15 mouse cellular contexts compared by ENCODE assay signal in the genomic region with DNA sequence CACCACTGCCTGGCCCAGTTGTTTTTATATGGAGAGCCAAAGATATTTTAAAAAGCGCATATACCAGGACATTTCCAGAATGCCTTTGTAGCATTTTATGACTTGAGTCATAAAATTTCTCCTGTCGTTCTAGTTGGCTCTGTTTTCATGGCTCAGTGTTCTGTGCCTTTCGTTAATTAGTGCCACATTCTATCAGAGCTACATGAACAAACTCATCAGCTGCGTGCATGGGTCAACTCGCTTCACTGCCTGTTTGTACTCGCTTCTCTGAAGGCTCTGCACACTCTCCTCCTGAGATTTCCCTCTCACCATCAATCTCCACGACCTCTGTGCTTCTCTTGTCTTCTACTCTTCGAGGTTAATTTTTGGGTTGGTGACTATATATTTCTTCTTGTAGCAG. TPM values are rescaled to one million over a fixed set of nuclear protein-coding genes. Genes with fewer than 3 reads are reported as not detected.
A peak's percentile ranks its signal among the peaks of the same experiment; 100 is the strongest.
DNase-seq lines count a peak whose midpoint lies in the region; ATAC-seq lines count a peak whose summit lies in the region.
"Had no signal": no experiment of that assay in that cellular context is flagged by ENCODE, and none has a peak within 500 bp of the region (broad histone marks: within the 10 kb centered on the region; RNA-seq: fewer than 3 reads in every experiment).

No protein-coding gene starts in this region.

- no peak overlapping the region for H3K9ac ChIP-seq in hindbrain, embryonic 12.5 days
- H3K9ac ChIP-seq: liver, embryonic 13.5 days had no signal

- H3K27me3 ChIP-seq in hindbrain, embryonic 12.5 days, result no peaks in the 10 kb centered on the region
- H3K27me3 ChIP-seq in hindbrain, embryonic 10.5 days (ENCODE audit: insufficient read depth, poor library complexity, severe bottlenecking), result no peaks in the 10 kb centered on the region
- H3K27me3 ChIP-seq: liver, embryonic 13.5 days had no signal

- 0 out of 2 replicates have a peak overlapping the region, but pooled peaks have one; percentile 60 for H3K27ac ChIP-seq in hindbrain, embryonic 12.5 days
- H3K27ac ChIP-seq in hindbrain, embryonic 10.5 days, result no peak overlapping the region
- H3K27ac ChIP-seq: liver, embryonic 13.5 days had no signal

- H3K36me3 ChIP-seq in hindbrain, embryonic 12.5 days, result no peaks in the 10 kb centered on the region
- H3K36me3 ChIP-seq in hindbrain, embryonic 10.5 days, result no peaks in the 10 kb centered on the region
- H3K36me3 ChIP-seq: G1E; liver, embryonic 13.5 days had no signal

- H3K4me1 ChIP-seq in hindbrain, embryonic 12.5 days, result peaks cover 13% of the 10 kb centered on the region
- H3K4me1 ChIP-seq in hindbrain, embryonic 10.5 days (replicated peaks), result peaks cover 14% of the 10 kb centered on the region
- H3K4me1 ChIP-seq: liver, embryonic 13.5 days had no signal

- 77% methylated on average over 8 of the region's 8 CpGs for WGBS in hindbrain, embryonic 12.5 days
- 85% methylated on average over 8 of the region's 8 CpGs for WGBS in hindbrain, embryonic 10.5 days

- DNase-seq in hindbrain, embryonic 10.5 days (ENCODE audit: low spot score), result no peak
- DNase-seq in urinary bladder, postnatal 14 days (ENCODE audit: low spot score), result peak; percentile 35
- DNase-seq in urinary bladder, adult 2 months (ENCODE audit: low spot score), result no peak
- DNase-seq in kidney, postnatal 36 days, result peak; percentile 10 to 30
- DNase-seq in c-Kit-positive CD71-positive TER-119-positive erythroid progenitor cells, embryonic 14.5 days (ENCODE audit: low spot score), result no peak
- DNase-seq in adrenal gland, postnatal 4 days (ENCODE audit: low spot score in 2 of 2), result no peak
- no peak for DNase-seq in thymus, postnatal 25 days
- DNase-seq: B cell, adult 2 months; gastrocnemius, postnatal 25 days; liver, embryonic 13.5 days; lung, postnatal 36 days had no signal

- no peak overlapping the region for H3K4me3 ChIP-seq in hindbrain, embryonic 12.5 days
- H3K4me3 ChIP-seq in hindbrain, embryonic 10.5 days, result no peak overlapping the region
- H3K4me3 ChIP-seq: liver, embryonic 13.5 days; myocyte had no signal

- no peaks in the 10 kb centered on the region for H3K9me3 ChIP-seq in hindbrain, embryonic 12.5 days (replicated peaks)
- no peaks in the 10 kb centered on the region for H3K9me3 ChIP-seq in hindbrain, embryonic 10.5 days
- H3K9me3 ChIP-seq: liver, embryonic 13.5 days had no signal

- no peak overlapping the region for H3K4me2 ChIP-seq in hindbrain, embryonic 12.5 days (replicated peaks)
- H3K4me2 ChIP-seq: liver, embryonic 13.5 days had no signal

- ATAC-seq in hindbrain, embryonic 12.5 days (ENCODE audit: low FRiP score), result no peak
- ATAC-seq: intestine, embryonic 16.5 days had no signal

RNA-seq across cellular contexts. Expression of gene Ranbp6, which starts 30.2 kb away (rescaled TPM):
- 41.8 and 45.9 TPM in 2 replicates for polyA plus RNA-seq in hindbrain, embryonic 12.5 days (2016; fragmentation: Nextera tagmentation; extraction: Ambion mirVana)
- polyA plus RNA-seq in hindbrain, embryonic 10.5 days (2016; fragmentation: Nextera tagmentation; extraction: Ambion mirVana), result 24.7 and 26.1 TPM in 2 replicates
- polyA plus RNA-seq in urinary bladder, adult 2 months (2012; rRNA removed), result 10.4 and 10.6 TPM in 2 replicates
- 10 to 100 TPM; 17.0 to 17.3 TPM for total RNA-seq in adrenal gland, postnatal 4 days (2021)

RNA-seq across cellular contexts. Expression of gene 9930021J03Rik, which starts 37.2 kb away (rescaled TPM):
- polyA plus RNA-seq in hindbrain, embryonic 12.5 days (2016; fragmentation: Nextera tagmentation; extraction: Ambion mirVana), result 8.3 and 8.8 TPM in 2 replicates
- polyA plus RNA-seq in hindbrain, embryonic 10.5 days (2016; fragmentation: Nextera tagmentation; extraction: Ambion mirVana), result 4.0 and 4.1 TPM in 2 replicates
- polyA plus RNA-seq in urinary bladder, adult 2 months (2012; rRNA removed), result 17.4 and 19.8 TPM in 2 replicates
- total RNA-seq in adrenal gland, postnatal 4 days (2021), result 10 to 100 TPM; 19.7 to 24.2 TPM

Comparison
In these comparisons a context has a peak if more than half of its experiments do, and no peak if none do; other contexts are left out.
1. DNase-seq: peak in urinary bladder, postnatal 14 days (single experiment) and kidney, postnatal 36 days (2 of 2); none in hindbrain, embryonic 10.5 days (single experiment), urinary bladder, adult 2 months (single experiment), c-Kit-positive CD71-positive TER-119-positive erythroid progenitor cells, embryonic 14.5 days (single experiment), adrenal gland, postnatal 4 days (0 of 2) and thymus, postnatal 25 days (single experiment).